Mouse (Mus musculus) limb, embryonic 10.5 days (tissue): Measurements from ENCODE around the gene Lce1g. TPM values are rescaled to one million over a fixed set of nuclear protein-coding genes. Genes with fewer than 3 reads are reported as not detected.

ENCODE experiments used
- polyA plus RNA-seq: library from polyadenylated mRNA; unstranded; fragments of >200 nt; fragmentation: Nextera tagmentation; extraction: Ambion mirVana; gene quantifications from 2 replicates; pipeline ENCODE4 v1.2.1, GENCODE M21; 2016

Gene Lce1g
- polyA plus RNA-seq, 1 experiment from 2014 or later, result not detected

Other genes with a start within 250 kb of the Lce1g start
- gene 2310046K23Rik, start 217.8 kb downstream of the Lce1g start, polyA plus RNA-seq, result not detected in 2 replicates
- not detected in 2 replicates for gene Ivl, start 178.6 kb downstream of the Lce1g start, polyA plus RNA-seq
- not detected in 2 replicates for gene Smcp, start 163.3 kb downstream of the Lce1g start, polyA plus RNA-seq
- gene 2210017I01Rik, start 144.8 kb downstream of the Lce1g start, polyA plus RNA-seq, result not detected in 2 replicates
- not detected in 2 replicates for gene Lce6a, start 130.7 kb downstream of the Lce1g start, polyA plus RNA-seq
- not detected in 2 replicates for gene Lce1a1, start 104.0 kb downstream of the Lce1g start, polyA plus RNA-seq
- gene Lce1b, start 95.4 kb downstream of the Lce1g start, polyA plus RNA-seq, result not detected in 2 replicates
- not detected in 2 replicates for gene Lce1a2, start 82.0 kb downstream of the Lce1g start, polyA plus RNA-seq
- not detected in 2 replicates for gene Lce1c, start 73.1 kb downstream of the Lce1g start, polyA plus RNA-seq
- not detected in 2 replicates for gene Lce1d, start 65.1 kb downstream of the Lce1g start, polyA plus RNA-seq
- gene Lce1e, start 43.3 kb downstream of the Lce1g start, polyA plus RNA-seq, result not detected in 2 replicates
- not detected in 2 replicates for gene Lce1f, start 32.0 kb downstream of the Lce1g start, polyA plus RNA-seq
- not detected in 2 replicates for gene Gm38119, start 13.2 kb downstream of the Lce1g start, polyA plus RNA-seq
- gene Lce1h, start 12.7 kb upstream of the Lce1g start, polyA plus RNA-seq, result not detected in 2 replicates
- gene Lce1i, start 26.6 kb upstream of the Lce1g start, polyA plus RNA-seq, result not detected in 2 replicates
- gene Lce1j, start 38.2 kb upstream of the Lce1g start, polyA plus RNA-seq, result not detected in 2 replicates
- not detected in 2 replicates for gene Lce1k, start 55.6 kb upstream of the Lce1g start, polyA plus RNA-seq
- not detected in 2 replicates for gene Kprp, start 74.9 kb upstream of the Lce1g start, polyA plus RNA-seq
- not detected in 2 replicates for gene Lce1l, start 98.9 kb upstream of the Lce1g start, polyA plus RNA-seq
- gene 2310050C09Rik, start 117.9 kb upstream of the Lce1g start, polyA plus RNA-seq, result not detected in 2 replicates
- not detected in 2 replicates for gene Lce3a, start 173.9 kb upstream of the Lce1g start, polyA plus RNA-seq
- gene Lce3b, start 180.6 kb upstream of the Lce1g start, polyA plus RNA-seq, result not detected in 2 replicates
- gene Lce3c, start 192.1 kb upstream of the Lce1g start, polyA plus RNA-seq, result not detected in 2 replicates
- not detected in 2 replicates for gene Lce3d, start 205.1 kb upstream of the Lce1g start, polyA plus RNA-seq
- gene Lce3e, start 214.7 kb upstream of the Lce1g start, polyA plus RNA-seq, result not detected in 2 replicates
- not detected in 2 replicates for gene Lce3f, start 239.9 kb upstream of the Lce1g start, polyA plus RNA-seq